Mouse (Mus musculus) hindbrain, embryonic 10.5 days (tissue): ENCODE measurements at regions not wholly inside any gene's neighbourhood (a gene's known extent, or its start where the extent isn't known, plus 50 kb on each side); places are given as distances from the start of the nearest gene placed in this dataset.
"Not testable (repeated sequence)": the region's sequence is repeated elsewhere in the genome, so short reads cannot be mapped to it uniquely, and the experiment has no call there.

Experiments used
- DNase-seq: peaks from one replicate; pipeline ENCODE4 v3.0.0-alpha.2; 2017; ENCODE audit warnings: low spot score
- H3K27ac ChIP-seq: fragments of 300-500 bp; sonication (generic); 2 replicates; pipeline ENCODE4 v1.5.1; 2016; ENCODE audit warnings: mild to moderate bottlenecking, moderate library complexity
- H3K27me3 ChIP-seq: fragments of 300-500 bp; sonication (generic); 2 replicates; pipeline ENCODE4 v1.6.1; 2016; ENCODE audit warnings: mild to moderate bottlenecking; ENCODE audit not compliant: poor library complexity, insufficient read depth, severe bottlenecking
- H3K36me3 ChIP-seq: fragments of 300-500 bp; sonication (generic); 2 replicates; pipeline ENCODE4 v1.6.1; 2016; ENCODE audit warnings: mild to moderate bottlenecking, moderate library complexity
- H3K4me1 ChIP-seq: fragments of 300-500 bp; sonication (generic); replicated peaks from 2 replicates; pipeline ENCODE4 v1.6.1; 2016; ENCODE audit warnings: mild to moderate bottlenecking
- H3K4me3 ChIP-seq: fragments of 300-500 bp; sonication (generic); 2 replicates; pipeline ENCODE4 v1.5.1; 2016; ENCODE audit warnings: mild to moderate bottlenecking, moderate library complexity
- H3K9me3 ChIP-seq: fragments of 300-500 bp; sonication (generic); 2 replicates; pipeline ENCODE4 v1.6.1; 2016; ENCODE audit warnings: mild to moderate bottlenecking, moderate library complexity
- WGBS: fragments of 180-500 bp; shearing (Covaris S2); methylation state at CpG from one replicate; pipeline ENCODE4 v1.1.7; 2016; 5-methylcytosine and 5-hydroxymethylcytosine counted together

GRCm38 (mm10) chr16:49493881-49494280 is 205.2 kb upstream of the Ift57 start:
- Histone ChIP-seq H3K36me3 (no peaks in the 10 kb centered on the region), H3K4me1 (no peaks in the 10 kb centered on the region), H3K27me3 (no peaks in the 10 kb centered on the region), H3K9me3 (peaks cover 2% of the 10 kb centered on the region; the same call in 1 of the 2 replicates), H3K27ac (no peak overlapping the region), H3K4me3 (no peak overlapping the region)
- 86% methylated on average over 8 of the region's 8 CpGs for WGBS
- DNase-seq: no peak

- no peaks in the 10 kb centered on the region for H3K4me1 ChIP-seq
- no peak for DNase-seq
- H3K27ac ChIP-seq: no peak overlapping the region
- H3K36me3 ChIP-seq: no peaks in the 10 kb centered on the region
- no peaks in the 10 kb centered on the region for H3K27me3 ChIP-seq
- no peak overlapping the region for H3K4me3 ChIP-seq
- WGBS: 85% methylated on average over 3 of the region's 3 CpGs
- no peaks in the 10 kb centered on the region for H3K9me3 ChIP-seq
Measured at GRCm38 (mm10) chr16:49497521-49498010, 201.5 kb upstream of the Ift57 start.

DNA sequence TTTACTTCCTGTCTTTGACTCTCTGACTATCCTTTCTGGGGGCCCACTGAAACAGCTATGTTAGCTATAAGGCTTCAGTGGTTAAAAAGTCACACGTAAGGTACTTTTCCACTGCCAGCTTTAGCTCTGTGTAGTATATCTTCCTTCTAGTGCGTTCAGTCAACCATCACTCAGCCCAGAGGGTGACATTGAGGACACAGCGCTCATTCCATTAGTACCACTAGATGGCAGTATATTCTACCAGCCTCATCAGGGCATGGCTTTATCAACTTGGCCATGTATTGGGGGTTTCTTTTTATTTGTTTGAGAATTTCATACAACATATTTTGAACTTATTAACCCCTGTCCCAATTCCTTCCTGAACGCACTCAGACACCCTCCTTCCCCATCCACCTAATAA is 198.2 kb upstream of the Ift57 start:
- 40% methylated on average over 4 of the region's 4 CpGs for WGBS
- Histone ChIP-seq H3K36me3 (no peaks in the 10 kb centered on the region), H3K4me3 (no peak overlapping the region), H3K9me3 (no peaks in the 10 kb centered on the region), H3K27me3 (no peaks in the 10 kb centered on the region), H3K4me1 (no peaks in the 10 kb centered on the region), H3K27ac (no peak overlapping the region)
- DNase-seq: peak; percentile 21

GRCm38 (mm10) chr16:49503897-49504413 is 195.1 kb upstream of the Ift57 start:
- H3K27me3 ChIP-seq: no peaks in the 10 kb centered on the region
- no peak for DNase-seq
- no peaks in the 10 kb centered on the region for H3K4me1 ChIP-seq
- no peaks in the 10 kb centered on the region for H3K9me3 ChIP-seq
- H3K36me3 ChIP-seq: no peaks in the 10 kb centered on the region
- 89% methylated on average over 14 of the region's 14 CpGs for WGBS
- H3K4me3 ChIP-seq: no peak overlapping the region
- no peak overlapping the region for H3K27ac ChIP-seq

DNA sequence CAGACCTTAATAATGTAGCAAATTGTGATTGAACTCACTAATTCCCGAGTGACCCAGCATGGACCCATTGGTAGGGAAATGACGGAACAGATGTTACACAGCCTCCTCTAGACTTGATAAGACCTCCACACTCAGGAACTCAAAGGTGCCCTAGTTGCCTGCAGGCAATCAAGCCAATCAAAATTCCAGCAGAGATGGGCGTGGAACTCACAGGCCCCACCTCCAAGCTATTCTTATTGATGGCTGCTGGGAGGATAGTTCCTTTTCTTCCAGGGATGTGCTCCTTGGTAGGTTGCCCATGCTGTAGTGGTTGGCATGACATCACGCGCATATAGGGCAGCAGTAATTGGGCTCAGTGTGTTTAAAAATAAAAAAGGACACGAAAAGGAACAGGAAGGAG is 194.4 kb upstream of the Ift57 start:
- Histone ChIP-seq H3K4me1 (no peaks in the 10 kb centered on the region), H3K27ac (no peak overlapping the region), H3K36me3 (no peaks in the 10 kb centered on the region), H3K9me3 (no peaks in the 10 kb centered on the region), H3K4me3 (no peak overlapping the region), H3K27me3 (no peaks in the 10 kb centered on the region)
- DNase-seq: no peak
- WGBS: 90% methylated on average over 6 of the region's 6 CpGs

DNA sequence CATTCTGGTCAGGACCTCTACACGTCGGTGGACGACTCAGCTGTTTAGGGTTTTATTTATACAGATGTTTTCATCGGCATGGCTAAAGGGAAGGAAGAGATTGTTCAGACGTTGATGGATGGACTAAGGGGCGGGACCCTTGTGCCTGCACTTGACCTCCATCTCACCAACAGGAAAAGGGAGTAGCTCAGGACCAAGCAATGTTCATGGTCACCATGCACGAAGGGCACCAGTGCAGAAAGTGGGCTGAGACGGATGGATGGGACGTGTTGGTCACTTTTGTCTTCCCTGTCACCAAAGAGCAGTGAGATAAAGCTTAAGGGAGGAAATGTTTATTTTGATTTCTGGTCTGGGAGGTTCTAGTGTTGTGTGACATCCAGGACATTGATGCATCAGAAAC is 193.8 kb upstream of the Ift57 start:
- no peaks in the 10 kb centered on the region for H3K36me3 ChIP-seq
- H3K9me3 ChIP-seq: no peaks in the 10 kb centered on the region
- no peak for DNase-seq
- no peak overlapping the region for H3K27ac ChIP-seq
- no peaks in the 10 kb centered on the region for H3K27me3 ChIP-seq
- no peak overlapping the region for H3K4me3 ChIP-seq
- no peaks in the 10 kb centered on the region for H3K4me1 ChIP-seq
- 77% methylated on average over 9 of the region's 9 CpGs for WGBS

DNA sequence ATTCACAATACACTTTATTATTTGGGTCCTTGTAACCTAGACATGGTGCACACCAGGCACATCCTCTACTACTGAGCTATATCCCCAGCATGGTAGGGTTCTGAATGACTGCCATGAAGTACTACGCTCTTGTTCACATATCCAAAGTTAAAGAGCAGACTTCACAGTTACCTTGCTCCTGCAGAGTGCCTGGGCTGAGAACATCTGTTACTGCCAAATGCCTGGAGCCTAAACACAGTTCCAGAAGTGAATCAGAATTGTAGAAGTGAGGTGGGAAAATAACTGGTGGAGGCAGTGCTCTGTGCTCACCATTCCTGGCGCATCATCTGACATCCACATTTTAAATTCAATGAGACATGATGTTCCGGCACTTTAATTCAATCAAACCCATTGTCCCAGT is 180.2 kb upstream of the Ift57 start:
- H3K27ac ChIP-seq: no peak overlapping the region
- H3K4me1 ChIP-seq: no peaks in the 10 kb centered on the region
- WGBS: 86% methylated on average over 3 of the region's 3 CpGs
- H3K9me3 ChIP-seq: no peaks in the 10 kb centered on the region
- H3K27me3 ChIP-seq: no peaks in the 10 kb centered on the region
- no peak overlapping the region for H3K4me3 ChIP-seq
- no peak for DNase-seq
- H3K36me3 ChIP-seq: no peaks in the 10 kb centered on the region

DNA sequence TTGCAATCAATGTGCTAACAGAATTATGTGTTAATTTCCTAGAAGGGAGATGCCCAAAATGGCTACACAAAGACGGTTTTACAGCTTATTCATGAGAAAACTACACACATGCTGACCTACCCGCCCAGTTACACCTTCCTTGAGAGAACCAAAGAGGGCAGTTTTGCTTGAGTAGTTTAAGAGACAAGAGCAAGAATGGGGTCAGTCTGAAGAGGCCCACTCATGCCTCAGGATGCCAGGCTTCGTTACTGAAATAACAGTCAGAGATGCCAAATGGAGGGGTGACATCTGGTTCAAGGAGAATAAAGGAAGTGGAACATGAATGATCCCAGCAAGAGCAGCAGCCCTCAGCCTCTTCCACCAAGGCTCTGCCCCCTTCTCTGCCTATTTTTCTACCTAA is 178.6 kb upstream of the Ift57 start:
- H3K4me1 ChIP-seq: no peaks in the 10 kb centered on the region
- DNase-seq: no peak
- no peak overlapping the region for H3K4me3 ChIP-seq
- H3K9me3 ChIP-seq: no peaks in the 10 kb centered on the region
- H3K27ac ChIP-seq: no peak overlapping the region
- WGBS: 70% methylated on average over 3 of the region's 3 CpGs
- no peaks in the 10 kb centered on the region for H3K27me3 ChIP-seq
- H3K36me3 ChIP-seq: no peaks in the 10 kb centered on the region

- 77% methylated on average over 2 of the region's 2 CpGs for WGBS
- no peaks in the 10 kb centered on the region for H3K4me1 ChIP-seq
- no peak overlapping the region for H3K27ac ChIP-seq
- no peak for DNase-seq
- no peaks in the 10 kb centered on the region for H3K36me3 ChIP-seq
- no peaks in the 10 kb centered on the region for H3K27me3 ChIP-seq
- no peak overlapping the region for H3K4me3 ChIP-seq
- H3K9me3 ChIP-seq: no peaks in the 10 kb centered on the region
Measured at GRCm38 (mm10) chr16:49521685-49522084, 177.3 kb upstream of the Ift57 start.

- H3K4me1 ChIP-seq: no peaks in the 10 kb centered on the region
- H3K36me3 ChIP-seq: no peaks in the 10 kb centered on the region
- H3K4me3 ChIP-seq: no peak overlapping the region
- H3K27me3 ChIP-seq: no peaks in the 10 kb centered on the region
- DNase-seq: no peak
- no peaks in the 10 kb centered on the region for H3K9me3 ChIP-seq
- H3K27ac ChIP-seq: no peak overlapping the region
- WGBS: 77% methylated on average over 5 of the region's 5 CpGs
Measured at GRCm38 (mm10) chr16:49522576-49522975, 176.5 kb upstream of the Ift57 start.

- not testable (repeated sequence) for H3K36me3 ChIP-seq, DNase-seq, H3K4me3 ChIP-seq, H3K4me1 ChIP-seq, H3K27ac ChIP-seq, H3K27me3 ChIP-seq, H3K9me3 ChIP-seq
- WGBS: 91% methylated on average over 2 of the region's 2 CpGs
Measured at GRCm38 (mm10) chr16:49528618-49529017, 170.4 kb upstream of the Ift57 start.

DNA sequence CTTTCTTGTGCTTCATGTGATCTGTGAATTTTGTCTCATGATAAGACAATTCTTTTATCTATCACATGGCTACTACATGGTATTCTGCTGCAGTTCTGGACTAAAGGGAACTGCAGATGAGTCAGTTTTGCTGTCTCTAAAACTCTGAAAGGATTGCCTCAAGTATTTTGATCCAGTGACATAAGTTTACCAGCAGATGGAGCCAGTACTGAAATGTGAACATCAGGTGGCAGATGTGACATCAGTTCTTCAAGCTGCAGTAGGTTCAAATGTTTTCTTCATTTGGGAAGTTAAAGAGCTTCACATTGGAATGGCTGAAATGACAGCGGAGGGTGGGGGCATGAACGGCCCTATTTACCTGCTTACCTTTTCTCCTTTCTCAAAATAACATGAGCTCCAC is 170.0 kb upstream of the Ift57 start:
- Histone ChIP-seq H3K9me3 (no peaks in the 10 kb centered on the region), H3K27ac (no peak overlapping the region), H3K4me1 (0 out of 2 replicates have a peak, but pooled peaks cover 5% of the 10 kb centered on the region), H3K36me3 (no peaks in the 10 kb centered on the region), H3K27me3 (no peaks in the 10 kb centered on the region), H3K4me3 (no peak overlapping the region)
- DNase-seq: no peak
- 60% methylated on average over 2 of the region's 2 CpGs for WGBS

GRCm38 (mm10) chr16:49530051-49530450 is 169.0 kb upstream of the Ift57 start:
- DNase-seq: no peak
- Histone ChIP-seq H3K9me3 (no peaks in the 10 kb centered on the region), H3K36me3 (no peaks in the 10 kb centered on the region), H3K27me3 (no peaks in the 10 kb centered on the region), H3K4me1 (0 out of 2 replicates have a peak, but pooled peaks cover 5% of the 10 kb centered on the region), H3K27ac (no peak overlapping the region), H3K4me3 (no peak overlapping the region)
- WGBS: 88% methylated on average over 5 of the region's 5 CpGs

GRCm38 (mm10) chr16:49532071-49532686 is 166.9 kb upstream of the Ift57 start:
- DNase-seq: peak; percentile 9
- Histone ChIP-seq H3K4me1 (0 out of 2 replicates have a peak, but pooled peaks cover 5% of the 10 kb centered on the region), H3K27ac (no peak overlapping the region), H3K27me3 (no peaks in the 10 kb centered on the region), H3K36me3 (no peaks in the 10 kb centered on the region), H3K9me3 (no peaks in the 10 kb centered on the region), H3K4me3 (no peak overlapping the region)
- 75% methylated on average over 7 of the region's 7 CpGs for WGBS
